Mouse (Mus musculus) layer of hippocampus, adult 18-20 months (tissue): ENCODE measurements around the gene Sptbn1. TPM values are rescaled to one million over a fixed set of nuclear protein-coding genes. Genes with fewer than 3 reads are reported as not detected.

Source experiments
- DNase-seq, 2 experiments: peaks; one replicate each; pipeline ENCODE4 v3.0.0; 2022; ENCODE audit warnings: low spot score in 2 of 2
- total RNA-seq, 2 experiments: library from RNA; stranded (reverse); gene quantifications; 2 replicates each; pipeline ENCODE4 v1.2.3; 2021

The Sptbn1 gene
- total RNA-seq, 2 experiments from 2014 or later: 537 TPM

- DNase-seq: no peak
Observed at GRCm38 (mm10) chr11:30217496-30217895, 50.5 kb downstream of the Sptbn1 start.

- DNase-seq: no peak
Observed at GRCm38 (mm10) chr11:30211663-30212416, 56.1 kb downstream of the Sptbn1 start.

GRCm38 (mm10) chr11:30211141-30211540, 56.8 kb downstream of the Sptbn1 start:
- DNase-seq: no peak

- no peak for DNase-seq
Observed at GRCm38 (mm10) chr11:30210100-30210811, 57.7 kb downstream of the Sptbn1 start.

- DNase-seq: no peak
Observed at GRCm38 (mm10) chr11:30209495-30209894, 58.5 kb downstream of the Sptbn1 start.

- no peak for DNase-seq
Observed at GRCm38 (mm10) chr11:30204398-30204797, 63.6 kb downstream of the Sptbn1 start.

GRCm38 (mm10) chr11:30200391-30200790, 67.6 kb downstream of the Sptbn1 start:
- DNase-seq: no peak

GRCm38 (mm10) chr11:30198091-30198675, 69.8 kb downstream of the Sptbn1 start:
- DNase-seq: no peak

- DNase-seq: no peak
Observed at GRCm38 (mm10) chr11:30197564-30198090, 70.3 kb downstream of the Sptbn1 start.

- DNase-seq: no peak
Observed at GRCm38 (mm10) chr11:30196368-30197070, 71.5 kb downstream of the Sptbn1 start.

GRCm38 (mm10) chr11:30195756-30196155, 72.2 kb downstream of the Sptbn1 start:
- DNase-seq: no peak

- no peak for DNase-seq
Observed at GRCm38 (mm10) chr11:30194800-30195199, 73.2 kb downstream of the Sptbn1 start.

- DNase-seq: no peak
Observed at GRCm38 (mm10) chr11:30190959-30191358, 77.0 kb downstream of the Sptbn1 start.

- no peak for DNase-seq
Observed at GRCm38 (mm10) chr11:30190119-30190518, 77.9 kb downstream of the Sptbn1 start.

- DNase-seq: no peak
Observed at GRCm38 (mm10) chr11:30186902-30187470, 81.0 kb downstream of the Sptbn1 start.

GRCm38 (mm10) chr11:30184527-30184926, 83.4 kb downstream of the Sptbn1 start:
- DNase-seq: no peak

- DNase-seq: no peak
Observed at GRCm38 (mm10) chr11:30182716-30183411, 85.1 kb downstream of the Sptbn1 start.

- DNase-seq: no peak
Observed at GRCm38 (mm10) chr11:30178193-30178592, 89.8 kb downstream of the Sptbn1 start.

- DNase-seq: no peak
Observed at GRCm38 (mm10) chr11:30177145-30177840, 90.7 kb downstream of the Sptbn1 start.

- DNase-seq: no peak
Observed at GRCm38 (mm10) chr11:30176111-30176510, 91.9 kb downstream of the Sptbn1 start.
